Mouse (Mus musculus) layer of hippocampus, postnatal 25 days (tissue): ENCODE data around the gene Smim8. TPM values are rescaled to one million over a fixed set of nuclear protein-coding genes. Genes with fewer than 3 reads are reported as not detected.
"Not testable (repeated sequence)": the region's sequence is repeated elsewhere in the genome, so short reads cannot be mapped to it uniquely, and the experiment has no call there.

Experiments used
- DNase-seq, 2 experiments: peaks; one replicate each; pipeline ENCODE4 v3.0.0; 2022; ENCODE audit warnings: mixed read lengths in 2 of 2, low spot score in 1 of 2; ENCODE audit errors: extremely low spot score in 1 of 2
- total RNA-seq, 2 experiments: library from RNA; stranded (reverse); gene quantifications; 2 replicates each; pipeline ENCODE4 v1.2.3; 2021

The Smim8 gene
- 10 to 100 TPM; 22.4 to 28.2 TPM for total RNA-seq

- peak; percentile 80 to 96 for DNase-seq
These were observed at the start of gene Smim8 for GRCm38 (mm10) chr4:34777677-34778527. Gene Smim8, minus strand, starts transcription at chr4:34778423.

GRCm38 (mm10) chr4:34823901-34824300 lies 45.7 kb upstream of the Smim8 start:
- no peak for DNase-seq

- DNase-seq: no peak
These were observed 41.7 kb upstream of the Smim8 start for GRCm38 (mm10) chr4:34819904-34820303.

GRCm38 (mm10) chr4:34801166-34802034 lies 23.2 kb upstream of the Smim8 start:
- no peak for DNase-seq

- DNase-seq: no peak
These were observed 19.8 kb upstream of the Smim8 start for GRCm38 (mm10) chr4:34798005-34798404.

GRCm38 (mm10) chr4:34797294-34797983 lies 19.2 kb upstream of the Smim8 start:
- DNase-seq: no peak

DNA sequence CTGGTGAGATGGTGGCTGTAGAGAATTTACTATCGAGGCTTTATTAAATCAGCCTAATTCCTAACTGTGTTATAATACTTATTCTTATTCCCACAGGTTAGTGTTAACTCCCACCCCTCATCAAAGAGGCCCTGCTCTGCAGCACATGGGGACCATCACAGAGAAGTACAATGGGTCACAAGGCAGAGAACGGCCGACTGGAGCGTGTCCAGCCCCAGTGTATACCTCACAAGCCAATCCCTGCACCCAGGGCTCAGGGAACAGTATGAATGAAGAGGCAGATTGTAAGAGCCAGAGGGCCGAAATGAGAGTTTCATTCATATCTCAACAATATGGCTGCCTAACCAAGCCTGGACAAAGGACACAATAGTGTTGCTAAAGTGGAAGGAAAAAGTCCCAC lies 18.1 kb upstream of the Smim8 start:
- DNase-seq: no peak

- DNase-seq: no peak
These were observed 8.3 kb upstream of the Smim8 start for GRCm38 (mm10) chr4:34786476-34786875.

- no peak for DNase-seq
These were observed 7.4 kb upstream of the Smim8 start for GRCm38 (mm10) chr4:34785646-34786045.

DNA sequence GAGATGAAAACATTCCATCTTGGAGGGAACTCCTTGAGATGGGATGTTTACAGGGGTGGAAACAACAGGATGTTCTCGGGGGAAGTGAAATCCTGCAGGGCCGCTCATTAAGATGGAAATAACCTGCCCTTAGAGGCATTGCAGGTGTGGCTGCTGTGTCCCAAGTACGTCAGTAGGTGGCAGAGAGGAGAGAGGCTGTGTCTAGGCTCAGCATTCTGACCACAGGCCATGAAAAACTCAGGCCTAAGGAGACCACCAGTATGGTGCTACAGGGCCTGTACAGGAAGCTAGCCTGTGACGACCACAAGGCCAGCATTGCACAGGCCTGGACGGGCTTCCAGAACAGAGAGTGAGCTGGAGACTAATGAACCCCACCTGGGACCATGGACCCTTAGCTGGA lies 6.6 kb upstream of the Smim8 start:
- DNase-seq: no peak

DNA sequence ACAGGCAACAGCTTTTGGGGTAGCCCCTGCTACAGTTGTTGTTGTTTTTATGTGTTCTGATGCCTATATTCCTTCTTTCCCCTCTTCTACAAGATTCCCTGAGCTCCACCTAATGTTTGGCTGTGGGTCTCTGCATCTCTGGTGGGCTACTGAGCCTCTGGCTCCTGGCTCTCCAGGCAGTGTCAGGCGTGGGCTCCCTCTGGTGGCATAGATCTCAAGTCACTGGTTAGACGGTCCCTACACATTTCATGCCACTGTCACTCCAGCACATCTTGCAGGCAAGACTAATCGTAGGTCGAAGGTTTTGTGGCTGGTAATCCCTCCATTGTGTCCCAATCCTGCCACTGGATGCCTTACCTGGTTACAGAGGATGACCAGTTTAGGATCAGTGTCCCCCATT lies 4.5 kb upstream of the Smim8 start:
- DNase-seq: no peak

DNA sequence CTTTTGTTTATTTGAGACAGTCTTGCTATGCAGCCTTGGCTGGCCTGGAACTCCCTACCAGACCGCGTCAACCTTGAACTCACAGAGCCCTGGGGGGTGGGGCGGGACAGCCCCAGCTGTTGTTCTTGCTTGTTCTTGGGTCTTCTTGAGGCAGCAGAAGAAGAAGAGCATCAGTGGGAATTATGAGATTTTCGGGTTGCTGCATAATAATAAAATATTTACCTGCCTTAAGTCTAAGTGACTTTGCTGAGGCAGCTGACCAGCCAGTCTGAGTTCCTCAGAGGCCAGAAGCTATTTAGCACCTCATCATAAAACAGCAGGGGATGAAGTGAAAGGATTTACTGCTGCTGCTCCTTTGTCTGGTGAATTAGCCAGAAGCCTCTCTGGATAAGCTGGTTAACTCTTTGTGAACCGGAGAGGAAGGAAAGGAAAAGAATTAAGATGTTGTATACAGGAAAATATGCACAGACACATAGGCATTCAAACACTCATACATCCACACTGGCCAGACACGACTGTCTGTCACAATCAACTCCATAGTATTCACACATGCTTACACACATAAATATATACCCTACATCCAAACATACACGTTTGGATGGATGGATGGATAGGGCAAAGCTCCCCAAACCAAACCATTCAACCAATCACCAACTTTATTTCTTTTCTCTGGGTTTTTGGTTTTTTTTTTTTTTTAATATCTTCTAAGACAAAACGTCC lies 6.4 kb downstream of the Smim8 start:
- no peak for DNase-seq

- DNase-seq: no peak
These were observed 22.1 kb downstream of the Smim8 start, which contains the start of gene Gm136 for GRCm38 (mm10) chr4:34756163-34756562. Gene Gm136, minus strand, starts transcription at chr4:34756263.

GRCm38 (mm10) chr4:34749236-34749635 lies 29.0 kb downstream of the Smim8 start:
- DNase-seq: no peak

- no peak for DNase-seq
These were observed 43.8 kb downstream of the Smim8 start for GRCm38 (mm10) chr4:34734461-34734860.

DNA sequence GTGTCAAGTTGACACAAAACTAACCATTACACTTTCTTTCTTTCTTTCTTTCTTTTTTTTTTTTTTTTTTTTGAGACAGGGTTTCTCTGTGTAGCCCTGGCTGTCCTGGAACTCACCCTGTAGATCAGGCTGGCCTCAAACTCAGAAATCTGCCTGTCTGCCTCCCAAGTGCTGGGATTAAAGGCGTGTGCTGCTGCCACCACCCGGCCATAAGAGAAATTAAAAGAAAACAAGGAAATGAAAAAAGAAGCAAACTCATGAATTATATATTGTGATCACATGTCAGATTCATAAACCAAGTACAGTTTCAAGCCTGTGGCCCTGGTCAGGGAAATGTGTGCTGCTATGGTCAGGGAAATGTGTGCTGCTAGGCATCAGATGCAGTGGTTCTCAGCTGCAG lies 44.8 kb downstream of the Smim8 start:
- not testable (repeated sequence) for DNase-seq

DNA sequence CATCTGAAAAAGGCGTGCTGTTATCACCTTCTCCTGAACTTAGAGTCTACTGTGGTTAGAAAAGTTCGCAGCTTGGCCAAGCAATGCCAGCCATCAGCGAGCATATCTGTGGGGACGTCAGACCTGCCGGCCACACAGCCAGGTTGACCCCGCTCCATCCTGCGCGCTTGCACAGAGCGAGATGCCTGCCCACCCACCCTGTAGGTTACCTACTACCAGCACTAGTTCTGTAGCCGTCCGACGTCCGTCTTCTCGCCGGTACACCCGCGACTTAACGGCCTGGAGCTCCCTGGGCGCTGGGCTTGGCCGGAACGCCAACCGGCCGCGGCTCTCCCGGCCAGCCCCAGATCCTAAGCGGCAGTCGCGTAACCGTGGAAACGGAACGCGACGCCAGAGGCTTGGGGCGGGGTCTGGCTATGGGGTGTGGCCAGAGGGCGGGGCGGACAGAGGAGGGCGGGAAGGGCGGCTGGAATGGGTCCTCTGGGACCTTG lies 48.3 kb downstream of the Smim8 start, which contains the start of gene Cfap206:
Cfap206 (minus strand) TSS at position 356 of the 491 bp plus-strand sequence.
- peak; percentile 10 to 49 for DNase-seq

GRCm38 (mm10) chr4:34725710-34726109 lies 52.5 kb downstream of the Smim8 start:
- DNase-seq: not testable (repeated sequence)

GRCm38 (mm10) chr4:34724306-34724705 lies 53.9 kb downstream of the Smim8 start:
- no peak for DNase-seq

DNA sequence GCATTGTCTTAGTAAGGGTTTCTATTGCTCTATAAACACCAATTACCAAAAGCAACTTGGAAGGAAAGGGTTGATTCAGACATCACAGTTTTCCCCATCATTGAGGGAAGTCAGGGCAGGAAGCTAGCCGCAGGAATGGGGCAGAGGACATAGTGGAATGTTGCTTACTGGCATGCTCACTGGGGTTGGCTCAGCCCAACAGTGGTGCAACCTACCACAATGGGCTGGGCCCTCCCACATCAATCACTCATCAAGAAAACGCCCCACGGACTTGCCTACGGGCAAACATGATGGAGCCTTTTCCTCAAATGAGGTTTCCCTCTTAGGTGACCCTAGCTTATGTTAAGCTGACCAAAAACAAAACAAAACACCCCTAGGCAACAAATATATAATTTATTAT lies 55.0 kb downstream of the Smim8 start:
- no peak for DNase-seq
